Mouse (Mus musculus): ENCODE data around the gene Slc45a3. TPM values are rescaled to one million over a fixed set of nuclear protein-coding genes. Genes with fewer than 3 reads are reported as not detected.
A peak's percentile ranks its signal among the peaks of the same experiment; 100 is the strongest.

Gene Slc45a3
- polyA plus RNA-seq, 1 experiment from 2014 or later: 1.7 TPM

- ATAC-seq (ENCODE audit: insufficient number of reproducible peaks, low FRiP score): no peak
- Histone ChIP-seq H3K27me3 (replicated peaks) (peaks cover 92% of the 10 kb centered on the region), H3K9me3 (replicated peaks) (no peaks in the 10 kb centered on the region), H3K36me3 (no peaks in the 10 kb centered on the region), H3K4me2 (no peak overlapping the region), H3K4me1 (replicated peaks) (peaks cover 26% of the 10 kb centered on the region), H3K9ac (peak overlapping the region; percentile 8; the same call in 1 of the 2 replicates), H3K27ac (ENCODE audit: poor library complexity, severe bottlenecking) (no peak overlapping the region), H3K4me3 (no peak overlapping the region)
- WGBS: 37% methylated on average over 5 of the region's 5 CpGs
These were observed 3.1 kb downstream of the Slc45a3 start for GRCm38 (mm10) chr1:131965818-131966217.

- H3K4me3 ChIP-seq: no peak overlapping the region
- peaks cover 81% of the 10 kb centered on the region for H3K27me3 ChIP-seq (replicated peaks)
- H3K4me2 ChIP-seq: no peak overlapping the region
- no peaks in the 10 kb centered on the region for H3K9me3 ChIP-seq (replicated peaks)
- 74% methylated on average over 7 of the region's 7 CpGs for WGBS
- H3K27ac ChIP-seq (ENCODE audit: poor library complexity, severe bottlenecking): no peak overlapping the region
- ATAC-seq (ENCODE audit: insufficient number of reproducible peaks, low FRiP score): no peak
- no peaks in the 10 kb centered on the region for H3K36me3 ChIP-seq
- H3K9ac ChIP-seq: no peak overlapping the region
- peaks cover 41% of the 10 kb centered on the region for H3K4me1 ChIP-seq (replicated peaks)
These were observed 4.6 kb downstream of the Slc45a3 start for GRCm38 (mm10) chr1:131967336-131967735.

GRCm38 (mm10) chr1:131968556-131968955, 5.8 kb downstream of the Slc45a3 start:
- 48% methylated on average over 3 of the region's 3 CpGs for WGBS
- Histone ChIP-seq H3K4me2 (no peak overlapping the region), H3K36me3 (no peaks in the 10 kb centered on the region), H3K9ac (no peak overlapping the region), H3K4me1 (replicated peaks) (peaks cover 48% of the 10 kb centered on the region), H3K9me3 (replicated peaks) (no peaks in the 10 kb centered on the region), H3K4me3 (no peak overlapping the region), H3K27ac (ENCODE audit: poor library complexity, severe bottlenecking) (no peak overlapping the region), H3K27me3 (replicated peaks) (peaks cover 77% of the 10 kb centered on the region)
- no peak for ATAC-seq (ENCODE audit: insufficient number of reproducible peaks, low FRiP score)

GRCm38 (mm10) chr1:131968983-131969382, 6.2 kb downstream of the Slc45a3 start:
- Histone ChIP-seq H3K4me1 (replicated peaks) (peaks cover 44% of the 10 kb centered on the region), H3K4me3 (no peak overlapping the region)
- 61% methylated on average over 6 of the region's 6 CpGs for WGBS

DNA sequence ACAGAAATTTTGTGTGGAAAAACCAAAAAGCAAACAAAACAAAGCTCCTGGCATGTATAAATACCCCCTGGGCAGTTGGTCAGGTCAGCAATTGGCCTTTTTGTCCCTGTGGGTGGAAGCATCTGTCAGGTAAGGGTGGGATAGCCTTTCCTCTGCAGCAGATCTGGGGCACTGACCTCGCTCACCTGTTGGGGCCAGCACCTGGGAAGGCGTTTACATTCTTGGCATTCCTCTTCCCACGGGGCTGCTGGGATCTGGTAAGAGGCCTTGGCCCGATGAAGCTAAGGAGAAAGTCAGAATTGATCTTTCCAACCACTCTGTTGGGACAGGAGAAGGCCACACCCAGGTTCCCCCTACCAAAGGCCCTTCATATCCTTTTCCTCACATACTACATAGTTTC, 7.1 kb downstream of the Slc45a3 start:
- peaks cover 70% of the 10 kb centered on the region for H3K27me3 ChIP-seq (replicated peaks)

More at GRCm38 (mm10) chr1:131968983-131969382, 6.2 kb downstream of the Slc45a3 start:
- no peak overlapping the region for H3K27ac ChIP-seq (ENCODE audit: poor library complexity, severe bottlenecking)
- no peak overlapping the region for H3K4me2 ChIP-seq
- H3K9ac ChIP-seq: no peak overlapping the region
- no peak for ATAC-seq (ENCODE audit: insufficient number of reproducible peaks, low FRiP score)
- no peaks in the 10 kb centered on the region for H3K9me3 ChIP-seq (replicated peaks)
- no peaks in the 10 kb centered on the region for H3K36me3 ChIP-seq
- peaks cover 77% of the 10 kb centered on the region for H3K27me3 ChIP-seq (replicated peaks)

DNA sequence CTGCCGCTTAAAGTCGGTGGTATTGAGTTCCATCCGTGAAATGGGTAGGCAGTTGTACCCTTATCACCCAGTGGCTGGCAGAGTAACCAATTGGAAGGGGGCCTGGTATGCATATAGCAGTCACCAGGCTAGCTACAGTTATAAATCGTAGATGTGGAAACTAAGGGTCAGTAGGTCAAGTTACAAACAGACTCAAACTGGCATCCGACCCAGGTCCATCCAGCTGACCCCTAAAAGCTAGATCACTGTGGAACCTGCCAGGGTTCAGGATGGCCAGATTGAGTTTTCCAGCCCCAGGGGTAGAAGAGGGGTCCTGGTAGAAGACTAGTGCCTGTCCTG, 7.5 kb downstream of the Slc45a3 start:
- Histone ChIP-seq H3K4me3 (no peak overlapping the region), H3K4me2 (0 out of 2 replicates have a peak overlapping the region, but pooled peaks have one; percentile 54), H3K27me3 (replicated peaks) (peaks cover 70% of the 10 kb centered on the region), H3K9ac (peak overlapping the region; percentile 44; the same call in 1 of the 2 replicates), H3K36me3 (no peaks in the 10 kb centered on the region), H3K27ac (ENCODE audit: poor library complexity, severe bottlenecking) (no peak overlapping the region), H3K9me3 (replicated peaks) (no peaks in the 10 kb centered on the region), H3K4me1 (replicated peaks) (peaks cover 37% of the 10 kb centered on the region)
- 61% methylated on average over 5 of the region's 5 CpGs for WGBS
- no peak for ATAC-seq (ENCODE audit: insufficient number of reproducible peaks, low FRiP score)

More for the DNA sequence above, 7.1 kb downstream of the Slc45a3 start:
- 54% methylated on average over 4 of the region's 4 CpGs for WGBS
- Histone ChIP-seq H3K9ac (no peak overlapping the region), H3K36me3 (no peaks in the 10 kb centered on the region), H3K4me3 (no peak overlapping the region), H3K9me3 (replicated peaks) (no peaks in the 10 kb centered on the region), H3K4me2 (no peak overlapping the region), H3K27ac (ENCODE audit: poor library complexity, severe bottlenecking) (no peak overlapping the region), H3K4me1 (replicated peaks) (peaks cover 37% of the 10 kb centered on the region)
- ATAC-seq (ENCODE audit: insufficient number of reproducible peaks, low FRiP score): no peak

- no peak for ATAC-seq (ENCODE audit: insufficient number of reproducible peaks, low FRiP score)
- no peaks in the 10 kb centered on the region for H3K9me3 ChIP-seq (replicated peaks)
- H3K27me3 ChIP-seq (replicated peaks): peaks cover 69% of the 10 kb centered on the region
- H3K27ac ChIP-seq (ENCODE audit: poor library complexity, severe bottlenecking): no peak overlapping the region
- no peaks in the 10 kb centered on the region for H3K36me3 ChIP-seq
- peak overlapping the region; percentile 7; the same call in 1 of the 2 replicates for H3K4me3 ChIP-seq
- peak overlapping the region; percentile 54 for H3K4me2 ChIP-seq
- peaks cover 37% of the 10 kb centered on the region for H3K4me1 ChIP-seq (replicated peaks)
- H3K9ac ChIP-seq: peak overlapping the region; percentile 44; the same call in 1 of the 2 replicates
- WGBS: 11% methylated on average over 16 of the region's 16 CpGs
These were observed 8.1 kb downstream of the Slc45a3 start for GRCm38 (mm10) chr1:131970661-131971520.

GRCm38 (mm10) chr1:131971771-131972497, 9.2 kb downstream of the Slc45a3 start:
- H3K27ac ChIP-seq (ENCODE audit: poor library complexity, severe bottlenecking): no peak overlapping the region
- no peaks in the 10 kb centered on the region for H3K36me3 ChIP-seq
- H3K9me3 ChIP-seq (replicated peaks): no peaks in the 10 kb centered on the region
- peaks cover 33% of the 10 kb centered on the region for H3K4me1 ChIP-seq (replicated peaks)
- H3K4me2 ChIP-seq: no peak overlapping the region
- no peak for ATAC-seq (ENCODE audit: insufficient number of reproducible peaks, low FRiP score)
- peaks cover 64% of the 10 kb centered on the region for H3K27me3 ChIP-seq (replicated peaks)
- H3K4me3 ChIP-seq: no peak overlapping the region
- 35% methylated on average over 15 of the region's 15 CpGs for WGBS
- no peak overlapping the region for H3K9ac ChIP-seq

DNA sequence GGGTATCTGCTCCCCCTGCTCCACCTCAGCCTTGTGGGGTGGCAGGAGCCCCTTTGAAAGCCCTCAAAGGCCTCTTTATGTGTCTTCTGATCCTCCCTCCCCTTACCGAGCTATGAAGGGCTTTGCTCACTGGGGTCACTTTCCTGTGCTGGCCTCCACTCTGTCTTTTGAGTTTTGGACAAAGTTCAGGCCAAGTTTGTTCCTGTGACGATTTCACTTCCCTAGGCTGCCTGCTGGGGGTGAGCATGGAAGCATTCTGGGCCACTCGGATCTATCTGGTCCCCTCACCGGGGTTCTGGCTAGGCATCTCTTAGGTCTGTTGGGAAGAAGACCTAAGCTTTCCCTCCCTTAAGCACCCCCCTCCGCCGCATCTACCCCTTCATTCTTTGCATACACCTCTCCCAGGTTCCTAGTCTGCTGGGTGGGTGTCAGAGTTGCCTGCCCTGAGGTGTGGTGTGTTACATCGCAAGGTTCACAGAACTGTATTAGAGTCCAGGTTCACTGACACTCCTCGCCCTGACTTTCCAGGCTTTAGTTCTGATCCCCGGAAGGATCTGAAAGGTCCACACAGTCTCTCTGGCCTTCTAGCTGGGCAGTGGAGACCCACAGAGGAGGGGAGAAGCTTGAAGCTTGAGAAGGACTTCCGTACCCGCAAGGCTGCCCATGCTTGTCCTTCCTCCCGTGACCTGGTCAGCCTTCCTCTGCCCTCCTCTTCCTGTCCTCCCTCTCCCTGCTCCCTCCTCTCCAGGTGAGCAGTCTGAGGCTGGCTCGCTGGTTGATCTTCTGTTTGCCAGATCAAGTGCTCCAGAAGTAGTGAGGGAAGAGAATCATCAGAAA, 9.9 kb downstream of the Slc45a3 start:
- H3K4me3 ChIP-seq: no peak overlapping the region
- H3K9me3 ChIP-seq (replicated peaks): no peaks in the 10 kb centered on the region
- no peak overlapping the region for H3K27ac ChIP-seq (ENCODE audit: poor library complexity, severe bottlenecking)
- H3K9ac ChIP-seq: no peak overlapping the region
- WGBS: 33% methylated on average over 13 of the region's 13 CpGs
- no peaks in the 10 kb centered on the region for H3K36me3 ChIP-seq
- no peak overlapping the region for H3K4me2 ChIP-seq
- ATAC-seq (ENCODE audit: insufficient number of reproducible peaks, low FRiP score): no peak
- peaks cover 33% of the 10 kb centered on the region for H3K4me1 ChIP-seq (replicated peaks)
- peaks cover 63% of the 10 kb centered on the region for H3K27me3 ChIP-seq (replicated peaks)

DNA sequence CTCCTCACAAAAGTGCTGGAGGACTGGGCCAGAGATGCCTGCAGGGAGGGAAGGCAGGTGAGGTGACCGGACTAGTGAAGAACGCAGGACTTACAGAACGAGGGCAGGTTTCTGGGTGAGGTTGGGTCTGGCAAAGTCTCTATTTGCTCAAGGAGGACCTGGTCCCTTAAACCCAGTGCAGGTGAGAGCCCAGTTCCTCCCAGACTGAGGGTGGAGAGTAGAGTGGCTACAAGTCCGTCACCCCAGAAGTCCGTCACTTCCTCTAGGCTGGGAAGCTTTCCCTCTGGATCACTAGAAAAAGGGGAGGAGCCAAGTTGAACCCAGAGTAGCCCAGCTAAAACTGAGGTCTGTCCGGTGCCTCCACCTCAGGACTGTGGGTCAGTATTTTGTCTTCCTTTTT, 11.2 kb downstream of the Slc45a3 start:
- Histone ChIP-seq H3K36me3 (no peaks in the 10 kb centered on the region), H3K4me1 (replicated peaks) (peaks cover 33% of the 10 kb centered on the region), H3K27ac (ENCODE audit: poor library complexity, severe bottlenecking) (no peak overlapping the region), H3K27me3 (replicated peaks) (peaks cover 51% of the 10 kb centered on the region), H3K4me3 (no peak overlapping the region), H3K4me2 (no peak overlapping the region), H3K9me3 (replicated peaks) (no peaks in the 10 kb centered on the region), H3K9ac (no peak overlapping the region)
- no peak for ATAC-seq (ENCODE audit: insufficient number of reproducible peaks, low FRiP score)
- 71% methylated on average over 6 of the region's 6 CpGs for WGBS

All from heart, embryonic 12.5 days (tissue).